Mouse (Mus musculus) urinary bladder, postnatal 36 days (tissue): Measurements from ENCODE around the gene Hdac8.
A peak's percentile ranks its signal among the peaks of the same experiment; 100 is the strongest.

Experiments
- DNase-seq, 2 experiments: peaks; one replicate each; pipeline ENCODE4 v3.0.0; 2022; ENCODE audit warnings: low spot score in 2 of 2, mixed read lengths in 1 of 2

Hdac8 gene

DNA sequence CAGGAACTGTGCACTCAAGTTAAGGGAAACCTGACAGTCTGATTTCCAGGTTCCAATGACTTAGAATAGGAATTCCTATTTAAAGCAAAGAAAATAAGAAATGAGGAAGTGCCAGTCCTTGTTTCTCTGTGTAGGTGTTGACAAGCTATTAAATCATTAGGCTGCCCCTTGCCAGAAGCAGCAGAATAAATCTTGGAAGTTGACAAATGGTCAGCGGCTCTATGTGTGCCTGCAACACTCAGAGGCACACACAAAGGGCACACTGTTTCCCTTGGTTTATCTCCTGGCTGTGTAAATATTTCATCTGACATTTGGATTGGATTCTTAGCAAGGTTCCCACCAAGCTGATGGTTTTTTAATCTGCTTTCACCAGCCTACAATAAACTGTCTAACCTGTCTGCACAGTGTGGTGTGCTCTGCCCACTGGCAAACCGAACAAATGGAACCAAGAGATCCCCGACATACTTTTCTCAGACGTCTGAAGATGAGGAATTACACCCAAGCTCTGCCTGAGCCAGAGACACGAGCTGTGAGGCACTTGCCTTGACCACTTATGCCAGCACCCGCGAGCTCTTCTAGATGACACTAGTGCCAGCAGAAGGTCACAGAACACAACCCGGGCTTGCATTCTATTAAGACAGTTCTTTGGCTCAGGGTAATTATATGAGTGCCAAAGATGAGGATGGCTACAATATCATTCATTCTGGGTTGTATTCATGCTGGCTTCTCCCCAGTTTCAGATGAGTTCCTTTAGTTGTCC lies 165.6 kb downstream of the Hdac8 start:
- no peak for DNase-seq

- no peak for DNase-seq
These were observed 185.5 kb downstream of the Hdac8 start for GRCm38 (mm10) chrX:102319696-102320095.

- DNase-seq = no peak
These were observed 185.9 kb downstream of the Hdac8 start for GRCm38 (mm10) chrX:102319252-102319651.

GRCm38 (mm10) chrX:102318782-102319181 lies 186.4 kb downstream of the Hdac8 start:
- DNase-seq = no peak

DNA sequence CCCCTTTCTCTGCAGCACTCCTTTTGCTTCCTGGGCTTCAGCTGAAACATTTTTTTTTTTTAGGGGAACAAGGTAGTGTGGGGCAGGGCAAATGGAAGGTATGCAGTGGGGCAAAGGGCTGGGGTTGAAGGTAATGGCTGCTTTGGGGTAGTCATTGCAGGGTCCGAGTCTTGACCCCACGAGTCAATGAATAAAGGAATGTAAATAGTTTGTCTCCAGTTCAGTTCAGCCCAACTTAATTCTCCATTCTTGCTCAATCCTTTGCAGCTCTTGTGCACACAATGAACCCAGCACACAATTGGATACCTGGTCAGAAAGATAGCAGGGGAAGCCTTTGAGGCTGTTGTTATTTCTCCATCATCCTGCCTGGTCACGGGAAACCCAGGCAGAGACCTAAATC lies 194.0 kb downstream of the Hdac8 start:
- DNase-seq = no peak

DNA sequence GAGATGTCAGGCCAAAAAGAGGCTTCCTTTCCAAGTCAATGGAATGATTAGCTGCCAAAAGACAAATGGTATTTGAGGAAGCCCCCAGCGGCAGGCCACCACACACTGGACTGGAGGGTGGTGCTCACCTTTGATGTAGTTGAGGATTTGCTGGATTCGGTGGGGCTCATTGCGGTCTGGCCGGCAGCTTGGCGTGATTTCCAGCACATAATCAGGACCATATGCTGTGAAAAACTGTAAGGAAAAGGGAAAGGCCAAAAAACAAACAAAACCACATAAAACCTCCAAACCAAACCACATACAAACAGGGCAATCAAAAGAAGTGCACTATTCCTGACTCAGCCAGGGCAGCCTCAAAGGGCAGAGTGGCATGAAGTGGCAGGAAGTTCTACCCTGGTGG lies 197.6 kb downstream of the Hdac8 start:
- DNase-seq = no peak

- DNase-seq = no peak
These were observed 199.4 kb downstream of the Hdac8 start for GRCm38 (mm10) chrX:102305806-102306205.

DNA sequence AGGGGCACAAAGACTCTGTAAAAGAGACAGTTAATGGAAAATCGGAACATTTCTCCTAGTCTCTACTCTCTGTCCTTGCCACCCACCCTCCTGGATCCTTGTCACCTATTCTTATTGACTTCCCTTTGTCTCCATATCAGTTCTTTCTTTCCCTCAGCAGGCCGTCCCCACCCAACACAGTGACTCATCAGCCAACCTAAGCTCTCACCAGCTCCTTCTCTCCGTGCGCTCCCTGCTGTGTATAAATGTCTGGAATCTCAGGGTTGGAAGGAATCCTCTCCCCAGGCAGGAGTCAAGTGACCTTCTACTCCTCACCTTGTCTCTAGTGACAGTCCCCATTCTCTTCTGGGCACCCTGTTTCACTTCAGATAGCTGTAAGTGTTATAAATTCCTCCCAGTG lies 200.2 kb downstream of the Hdac8 start:
- no peak for DNase-seq

GRCm38 (mm10) chrX:102302476-102302875 lies 202.7 kb downstream of the Hdac8 start:
- DNase-seq = no peak

- DNase-seq = no peak
These were observed 220.3 kb downstream of the Hdac8 start for GRCm38 (mm10) chrX:102284889-102285288.

DNA sequence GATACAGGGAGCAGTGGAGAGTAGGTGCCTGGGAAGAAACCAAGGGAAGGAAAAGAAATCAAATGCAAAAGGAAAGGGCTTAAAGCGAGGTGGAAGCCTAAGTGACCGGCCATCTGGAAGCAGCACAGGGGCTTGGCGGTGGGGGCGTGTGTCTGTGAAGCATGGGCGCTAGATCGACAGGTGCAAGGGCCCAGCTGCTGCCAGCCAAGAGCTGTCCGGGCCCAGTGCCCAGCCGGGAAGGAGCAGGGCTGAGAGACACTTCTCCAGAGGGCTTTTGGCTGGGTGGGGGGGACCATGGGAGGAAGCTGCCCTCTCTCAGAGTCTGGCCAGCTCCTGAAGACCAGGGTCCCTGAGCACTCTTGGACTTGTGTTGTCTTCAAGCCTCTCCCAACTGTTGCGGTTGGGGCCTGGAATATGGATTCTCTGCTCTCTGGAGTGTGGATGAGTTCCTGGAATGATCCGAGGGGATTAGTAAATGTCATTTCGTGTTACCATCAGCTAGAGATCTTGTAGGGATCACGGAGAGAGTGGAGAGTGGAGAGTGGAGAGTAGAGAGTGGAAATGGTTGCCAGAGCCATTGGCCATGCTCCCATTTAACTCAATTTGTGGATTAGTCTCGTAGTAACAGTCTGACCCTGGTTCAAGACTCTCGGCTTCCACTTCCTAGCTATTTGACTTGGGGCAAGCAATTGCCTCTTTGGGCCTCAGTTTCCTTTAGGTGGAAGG lies 242.4 kb downstream of the Hdac8 start:
- DNase-seq = no peak

DNA sequence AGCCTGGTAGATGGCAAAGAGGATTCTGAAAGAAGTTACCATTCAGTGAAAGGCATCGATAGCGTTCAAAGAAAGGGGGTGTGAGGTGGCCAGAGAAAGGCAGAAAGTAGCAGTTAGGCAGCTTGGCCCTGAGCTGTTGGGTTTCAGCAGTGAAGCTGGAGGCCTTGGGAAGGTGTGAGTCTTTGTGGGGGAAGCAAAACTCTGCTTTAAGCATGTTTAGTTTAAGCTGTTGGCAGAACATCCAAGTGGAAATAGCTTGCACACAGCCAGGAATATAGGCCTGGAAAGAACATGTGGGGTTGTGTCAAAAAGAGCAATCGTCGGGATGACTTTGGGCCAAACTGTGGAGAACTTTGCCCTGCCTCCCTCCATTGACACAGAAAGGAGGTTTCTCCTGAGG lies 245.4 kb downstream of the Hdac8 start:
- DNase-seq = no peak

DNA sequence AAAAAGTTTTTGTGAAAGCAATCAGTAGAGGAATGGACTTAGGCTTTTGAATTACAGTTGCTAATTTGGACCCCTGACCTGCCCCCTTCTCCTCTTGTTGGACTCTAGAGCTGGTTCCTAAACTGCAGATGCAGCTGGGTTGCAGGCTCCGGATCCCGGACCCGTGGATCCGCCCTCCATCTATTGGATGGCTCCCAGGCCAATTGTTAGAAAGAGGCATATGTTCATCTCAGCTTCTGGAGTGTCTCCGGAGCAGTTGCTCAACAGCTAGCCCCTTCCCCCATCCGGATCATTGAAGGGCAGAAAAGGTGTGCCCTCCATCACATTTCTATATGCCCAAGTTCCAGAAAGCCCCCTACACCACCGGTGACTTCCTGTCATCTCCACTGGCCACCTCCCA lies 251.3 kb downstream of the Hdac8 start:
- DNase-seq = no peak

- peak; percentile 14 to 25 for DNase-seq
These were observed 253.0 kb downstream of the Hdac8 start, which contains the start of gene Cited1 for GRCm38 (mm10) chrX:102251937-102252860. TSS of gene Cited1 (minus strand) at chrX:102252181.

GRCm38 (mm10) chrX:102251221-102251936 lies 253.8 kb downstream of the Hdac8 start:
- peak in 1 of 2 experiments; percentile 11 for DNase-seq

- DNase-seq = no peak
These were observed 254.3 kb downstream of the Hdac8 start for GRCm38 (mm10) chrX:102250891-102251170.

DNA sequence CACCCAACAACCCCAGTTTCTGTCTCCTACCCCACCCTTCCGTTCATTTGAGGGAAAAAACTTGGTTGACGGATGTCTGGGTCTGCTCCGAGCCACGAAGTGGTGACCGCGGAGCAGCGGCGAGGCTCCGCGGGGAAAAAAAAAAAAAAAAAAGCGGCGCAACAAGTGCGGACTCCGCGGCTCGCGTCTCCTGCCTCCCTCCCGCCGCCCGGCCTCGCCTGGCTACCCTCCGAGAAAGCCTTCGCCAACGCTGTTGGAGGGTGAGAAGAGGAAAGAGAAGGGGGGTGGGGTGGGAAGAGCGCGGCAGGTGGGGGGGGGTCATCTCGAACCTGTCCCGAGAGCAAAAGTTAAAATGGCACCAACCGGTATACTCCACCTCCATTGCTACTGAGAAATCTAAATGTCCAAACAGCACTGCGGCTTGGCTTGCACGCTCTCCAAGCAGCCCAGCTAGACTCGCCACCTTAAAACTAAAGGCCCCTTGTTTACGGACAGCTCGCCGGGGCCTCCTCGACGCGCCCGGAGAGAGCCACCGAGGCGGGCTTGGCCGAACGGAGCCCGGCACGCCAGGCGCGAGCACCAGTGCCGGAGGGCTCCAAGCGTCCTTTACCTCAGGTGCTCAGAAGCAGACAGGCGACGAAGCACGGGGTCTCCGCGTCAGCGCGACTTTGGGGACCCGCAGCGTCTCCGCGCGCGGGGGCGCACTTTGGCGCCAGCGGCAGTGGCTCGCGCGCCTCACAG lies 254.8 kb downstream of the Hdac8 start:
- no peak for DNase-seq

GRCm38 (mm10) chrX:102244334-102244733 lies 260.8 kb downstream of the Hdac8 start:
- DNase-seq = no peak
